Mouse (Mus musculus) adrenal gland, adult 10 weeks (tissue): Measurements from ENCODE around the gene Fhad1. TPM values are rescaled to one million over a fixed set of nuclear protein-coding genes. Genes with fewer than 3 reads are reported as not detected.

Experiments used
- polyA plus RNA-seq: library from polyadenylated mRNA; stranded (reverse); fragments of 350-450 nt; fragmentation: Illumina TruSeq; extraction: RNeasy Lipid Tissue Mini Kit (QIAGEN cat#74804); gene quantifications from one replicate; pipeline ENCODE4 v1.2.3, GENCODE M21; 2014; ENCODE audit warnings: low read depth, low replicate concordance

Fhad1 gene
- 1.3 TPM for polyA plus RNA-seq

GRCm38 (mm10) chr4:142014659-142015608, at the start of gene Fhad1:
Gene Fhad1, minus strand, starts transcription at chr4:142015082.

GRCm38 (mm10) chr4:141874601-141875460, 140.1 kb downstream of the Fhad1 start, which contains the start of gene Efhd2:
Gene Efhd2, minus strand, starts transcription at chr4:141874920.

GRCm38 (mm10) chr4:141845999-141846398, 168.9 kb downstream of the Fhad1 start, which contains the start of gene Ctrc:
Gene Ctrc, minus strand, starts transcription at chr4:141846359.

Other genes starting within 250 kb of the Fhad1 start
- gene Dnajc16, start 224.2 kb downstream of the Fhad1 start, polyA plus RNA-seq = 11.1 TPM
- 17.0 TPM for gene Casp9, start 221.5 kb downstream of the Fhad1 start, polyA plus RNA-seq
- gene Cela2a, start 188.9 kb downstream of the Fhad1 start, polyA plus RNA-seq = not detected
- gene Ctrc, start 168.7 kb downstream of the Fhad1 start, polyA plus RNA-seq = not detected
- gene Efhd2, start 140.2 kb downstream of the Fhad1 start, polyA plus RNA-seq = 2.2 TPM
- gene Tmem51, start 69.2 kb upstream of the Fhad1 start, polyA plus RNA-seq = not detected
- 18.7 TPM for gene Kazn, start 224.3 kb upstream of the Fhad1 start, polyA plus RNA-seq